ENCODE assay signal across 24 mouse cellular contexts in the genomic region with DNA sequence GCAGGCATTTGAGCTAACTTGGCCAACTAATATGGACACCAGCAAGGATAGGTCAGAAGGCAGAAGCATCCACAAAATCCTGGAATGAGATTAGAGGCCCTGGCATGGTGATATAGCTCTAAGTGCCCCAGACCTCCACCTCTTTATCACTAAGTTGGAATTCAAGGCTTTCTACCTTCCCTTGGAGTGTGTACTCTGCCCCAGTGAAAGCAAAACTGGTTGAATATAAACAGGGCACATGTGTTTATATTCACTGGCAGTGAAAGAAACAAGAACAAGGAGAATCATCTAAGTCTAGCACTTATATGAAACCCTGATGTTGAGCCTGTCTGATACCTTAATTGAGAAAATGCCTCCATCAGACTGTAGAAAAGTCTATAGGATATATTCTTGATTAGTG. TPM values are rescaled to one million over a fixed set of nuclear protein-coding genes. Genes with fewer than 3 reads are reported as not detected.
DNase-seq lines count a peak whose midpoint lies in the region; ATAC-seq lines count a peak whose summit lies in the region.
"Had no signal": no experiment of that assay in that cellular context is flagged by ENCODE, and none has a peak within 500 bp of the region (broad histone marks: within the 10 kb centered on the region; RNA-seq: fewer than 3 reads in every experiment).

No protein-coding gene starts in this region.

- H3K36me3 ChIP-seq in kidney, embryonic 14.5 days (ENCODE audit: control insufficient read depth, insufficient read depth, low read length), result no peaks in the 10 kb centered on the region
- no peaks in the 10 kb centered on the region for H3K36me3 ChIP-seq in kidney, embryonic 16.5 days (ENCODE audit: insufficient read depth, low read length)
- H3K36me3 ChIP-seq: embryonic facial prominence, embryonic 10.5 days; embryonic facial prominence, embryonic 12.5 days; forebrain, embryonic 15.5 days; G1E had no signal

- peak; percentile 8 for DNase-seq in kidney, adult 18-20 months
- DNase-seq in kidney, adult 8-10 months, result peak; percentile 16 to 25
- peak; percentile 10 for DNase-seq in kidney, postnatal 14 days
- DNase-seq in kidney, adult 11 months, result no peak
- DNase-seq: adrenal gland, adult 8-10 months; adrenal gland, postnatal 14 days; adrenal gland, postnatal 36 days; B cell, adult 2 months; cerebellum, adult 11-12 months; cerebellum, adult 2 months; cerebellum, adult 9-10 months; cerebellum, postnatal 10 days; cerebellum, postnatal 25 days had no signal

- no peaks in the 10 kb centered on the region for H3K27me3 ChIP-seq in kidney, embryonic 14.5 days (ENCODE audit: control insufficient read depth, insufficient read depth, low read length)
- no peaks in the 10 kb centered on the region for H3K27me3 ChIP-seq in kidney, embryonic 16.5 days (ENCODE audit: insufficient read depth, low read length)
- H3K27me3 ChIP-seq: CH12.LX; embryonic facial prominence, embryonic 12.5 days; forebrain, embryonic 13.5 days; forebrain, embryonic 15.5 days; Patski had no signal

- H3K4me1 ChIP-seq in kidney, embryonic 14.5 days (ENCODE audit: control insufficient read depth, insufficient read depth, low read length), result no peaks in the 10 kb centered on the region
- H3K4me1 ChIP-seq in kidney, embryonic 16.5 days (ENCODE audit: insufficient read depth, low read length), result no peaks in the 10 kb centered on the region
- H3K4me1 ChIP-seq: embryonic facial prominence, embryonic 10.5 days; embryonic facial prominence, embryonic 12.5 days; forebrain, embryonic 13.5 days; forebrain, embryonic 15.5 days had no signal

- H3K9me3 ChIP-seq in kidney, embryonic 14.5 days (ENCODE audit: control insufficient read depth, low read length), result no peaks in the 10 kb centered on the region
- peaks cover 5% of the 10 kb centered on the region for H3K9me3 ChIP-seq in kidney, embryonic 16.5 days (ENCODE audit: low read length)
- H3K9me3 ChIP-seq: forebrain, embryonic 13.5 days; forebrain, embryonic 15.5 days; G1E had no signal

- no peak for ATAC-seq in kidney, embryonic 14.5 days (ENCODE audit: low FRiP score, low TSS enrichment)
- ATAC-seq in kidney, embryonic 16.5 days (ENCODE audit: low FRiP score, low TSS enrichment), result no peak
- ATAC-seq: activated CD4-positive, CD25-positive, alpha-beta regulatory T cell, adult 4 months; CD4-positive, CD25-positive, alpha-beta regulatory T cell, adult 4 months; forebrain, embryonic 13.5 days; forebrain, embryonic 15.5 days; Patski had no signal

- no peak overlapping the region for H3K27ac ChIP-seq in kidney, embryonic 14.5 days (ENCODE audit: low read depth, low read length)
- H3K27ac ChIP-seq in kidney, embryonic 16.5 days (ENCODE audit: low read length), result no peak overlapping the region
- H3K27ac ChIP-seq: embryonic facial prominence, embryonic 10.5 days; embryonic facial prominence, embryonic 12.5 days; forebrain, embryonic 13.5 days; forebrain, embryonic 15.5 days had no signal

- H3K4me2 ChIP-seq in kidney, embryonic 14.5 days (replicated peaks; ENCODE audit: low read depth, low read length), result no peak overlapping the region
- H3K4me2 ChIP-seq in kidney, embryonic 16.5 days (replicated peaks; ENCODE audit: low read depth, low read length), result no peak overlapping the region
- H3K4me2 ChIP-seq: embryonic facial prominence, embryonic 12.5 days; forebrain, embryonic 13.5 days; forebrain, embryonic 15.5 days had no signal

- H3K9ac ChIP-seq in kidney, embryonic 14.5 days (ENCODE audit: low read depth, low read length), result no peak overlapping the region
- H3K9ac ChIP-seq in kidney, embryonic 16.5 days (replicated peaks; ENCODE audit: low read length), result no peak overlapping the region
- H3K9ac ChIP-seq: embryonic facial prominence, embryonic 12.5 days; forebrain, embryonic 13.5 days; forebrain, embryonic 15.5 days had no signal

- no peak overlapping the region for H3K4me3 ChIP-seq in kidney, embryonic 14.5 days (ENCODE audit: low read length)
- no peak overlapping the region for H3K4me3 ChIP-seq in kidney, embryonic 16.5 days (ENCODE audit: low read length)
- H3K4me3 ChIP-seq: embryonic facial prominence, embryonic 10.5 days; embryonic facial prominence, embryonic 12.5 days; forebrain, embryonic 13.5 days; forebrain, embryonic 15.5 days had no signal

RNA-seq across cellular contexts. Expression of a gene that starts 19.3 kb away (rescaled TPM):
- polyA plus RNA-seq in kidney, embryonic 14.5 days (2014; fragmentation: Nextera tagmentation; extraction: Ambion mirVana), result 0.40 and 0.60 TPM in 2 replicates
- polyA plus RNA-seq in kidney, embryonic 16.5 days (2015; fragmentation: Nextera tagmentation; extraction: Ambion mirVana), result 0.41 and 0.59 TPM in 2 replicates
- polyA plus RNA-seq: CD4-positive, CD25-positive, alpha-beta regulatory T cell, adult 4 months; G1E; Patski had no signal
